Mouse (Mus musculus): ENCODE results near the gene Gm34302. TPM values are rescaled to one million over a fixed set of nuclear protein-coding genes. Genes with fewer than 3 reads are reported as not detected.
"Not testable (repeated sequence)": the region's sequence is repeated elsewhere in the genome, so short reads cannot be mapped to it uniquely, and the experiment has no call there.

Gm34302 gene
- not detected for total RNA-seq (2021)
- long read RNA-seq, experiment 1: 0 reads
- long read RNA-seq, experiment 2: 0 reads

DNA sequence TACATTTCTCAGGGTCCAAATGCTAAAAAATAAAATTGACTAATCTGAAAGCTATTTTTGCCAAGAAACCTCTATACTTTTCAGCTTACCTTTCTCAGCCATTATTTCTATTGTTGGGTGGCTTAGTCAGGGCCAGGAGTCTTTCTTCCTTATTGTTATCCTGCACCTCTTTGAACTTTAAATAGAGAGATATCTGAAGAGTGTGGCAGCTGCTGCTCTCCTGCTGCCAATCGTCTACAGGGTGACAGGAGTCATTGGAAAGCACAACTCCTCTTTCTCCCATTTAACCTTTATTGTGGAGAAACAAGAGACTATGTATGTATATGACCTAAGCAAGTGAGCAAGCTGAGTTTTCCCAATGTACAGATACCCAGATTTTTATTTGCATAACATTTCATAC is at the start of gene Gm34302:
TSS of gene Gm34302 (minus strand) at position 154 of the 400 bp plus-strand sequence.
- DNase-seq (ENCODE audit: low spot score in 2 of 2): no peak

DNA sequence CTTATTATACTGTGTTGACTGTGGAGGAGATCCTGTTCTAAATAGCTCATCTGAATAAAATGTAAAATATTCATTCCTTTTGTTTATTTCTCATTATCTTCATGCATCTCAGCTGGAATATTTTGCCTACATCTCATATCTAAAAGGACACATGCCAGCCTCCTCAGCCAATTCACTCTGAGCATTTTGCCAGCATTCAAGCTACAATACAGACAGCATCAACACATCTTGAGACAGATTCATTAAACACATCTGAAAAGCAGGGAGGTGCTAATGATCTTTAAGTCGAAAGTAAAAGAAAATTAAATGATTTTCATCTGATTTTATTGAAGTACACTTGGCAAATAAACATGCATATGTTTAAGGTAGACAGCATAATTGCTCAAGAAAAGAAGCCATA is 48.2 kb upstream of the Gm34302 start:
- no peak for DNase-seq (ENCODE audit: low spot score in 2 of 2)

DNA sequence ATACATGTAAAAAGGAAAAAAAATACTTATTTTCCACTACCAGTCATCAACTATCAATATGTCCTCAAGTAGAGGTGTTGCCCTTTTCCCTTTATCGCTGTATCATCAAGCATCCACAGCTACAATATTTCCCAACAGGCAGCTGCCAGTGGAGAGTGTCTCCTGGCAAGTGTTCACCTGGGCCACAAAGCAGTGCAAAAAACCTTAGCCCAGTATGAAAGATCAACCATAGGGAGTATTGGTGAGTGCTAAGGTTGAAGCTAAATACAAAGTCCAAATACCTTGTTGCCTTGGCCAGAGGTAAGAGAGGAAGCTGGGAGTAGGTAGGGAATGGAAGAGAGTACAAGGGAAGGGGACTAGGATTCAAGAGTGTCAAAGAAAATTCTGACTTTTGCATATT is 34.0 kb upstream of the Gm34302 start:
- DNase-seq (ENCODE audit: low spot score in 2 of 2): no peak

GRCm38 (mm10) chr3:63516279-63516678 is 32.6 kb upstream of the Gm34302 start:
- not testable (repeated sequence) for DNase-seq (ENCODE audit: low spot score in 2 of 2)

DNA sequence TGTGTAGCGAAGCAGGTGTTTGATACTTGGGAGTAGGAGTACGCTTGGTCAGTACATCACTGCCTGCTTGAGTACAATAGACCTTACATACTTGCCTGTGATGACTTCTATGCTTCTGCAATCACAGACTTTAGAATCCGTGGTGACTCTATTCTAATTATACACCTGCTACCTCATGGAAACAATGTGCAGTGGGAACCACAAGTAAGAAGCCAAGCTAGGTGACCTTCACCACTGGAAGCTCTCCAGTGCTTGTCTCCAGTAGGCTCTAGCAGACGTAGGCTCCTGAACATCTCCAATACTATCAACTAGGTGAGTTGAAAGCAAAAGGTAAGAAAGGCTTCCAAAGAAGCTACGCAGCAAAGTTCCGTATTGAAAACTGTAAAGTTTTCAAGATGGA is 27.6 kb upstream of the Gm34302 start:
- no peak for DNase-seq (ENCODE audit: low spot score in 2 of 2)

GRCm38 (mm10) chr3:63509484-63509883 is 25.8 kb upstream of the Gm34302 start:
- no peak for DNase-seq (ENCODE audit: low spot score in 2 of 2)

GRCm38 (mm10) chr3:63508924-63509323 is 25.2 kb upstream of the Gm34302 start:
- no peak for DNase-seq (ENCODE audit: low spot score in 2 of 2)

GRCm38 (mm10) chr3:63504433-63504832 is 20.8 kb upstream of the Gm34302 start:
- DNase-seq (ENCODE audit: low spot score in 2 of 2): peak in 1 of 2 experiments; percentile 3

- no peak for DNase-seq (ENCODE audit: low spot score in 2 of 2)
These were observed 11.1 kb upstream of the Gm34302 start for GRCm38 (mm10) chr3:63494625-63495382.

DNA sequence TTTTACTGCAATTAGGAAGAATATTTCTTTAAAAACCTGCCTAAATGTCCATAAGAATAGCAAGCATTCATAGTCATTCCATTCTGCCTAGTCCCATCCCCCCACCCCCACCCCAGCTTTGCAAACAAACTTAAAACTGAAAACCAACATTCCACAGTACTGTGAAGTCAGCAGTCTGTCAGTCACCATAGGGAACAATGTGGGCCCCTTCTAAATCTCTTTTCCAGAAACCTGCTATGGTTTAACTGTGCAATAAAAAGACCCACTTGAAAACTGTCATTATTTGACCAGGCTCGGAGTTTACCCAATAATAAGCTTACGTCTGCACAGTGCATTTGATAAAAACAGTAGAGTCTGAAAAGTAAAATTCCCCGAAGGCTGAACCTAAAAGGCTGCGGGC is 9.9 kb upstream of the Gm34302 start:
- no peak for DNase-seq (ENCODE audit: low spot score in 2 of 2)

- DNase-seq (ENCODE audit: low spot score in 2 of 2): no peak
These were observed 43.1 kb downstream of the Gm34302 start for GRCm38 (mm10) chr3:63440426-63441125.

DNA sequence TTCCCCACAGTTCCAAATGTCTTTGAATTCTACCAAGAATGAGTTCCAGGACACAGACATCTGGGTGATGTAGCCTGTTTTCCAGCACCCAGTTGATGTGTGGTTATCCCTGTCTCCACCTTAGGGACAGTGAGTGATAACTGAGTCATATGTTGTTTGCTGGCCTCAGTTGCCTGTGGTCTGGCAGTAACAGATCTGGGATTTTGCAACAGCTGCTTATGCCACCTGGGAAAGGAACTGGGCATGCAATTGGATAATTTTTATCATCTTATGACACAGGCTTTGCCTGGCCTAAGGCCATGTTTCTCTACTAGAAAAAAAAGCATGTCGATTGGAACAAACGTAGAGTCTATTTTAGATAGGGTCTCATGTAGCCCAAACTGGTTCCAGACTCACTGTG is 43.9 kb downstream of the Gm34302 start:
- peak in 1 of 2 experiments; percentile 3 for DNase-seq (ENCODE audit: low spot score in 2 of 2)

GRCm38 (mm10) chr3:63438898-63439297 is 44.8 kb downstream of the Gm34302 start:
- no peak for DNase-seq (ENCODE audit: low spot score in 2 of 2)

Other genes starting within 250 kb of the Gm34302 start
- 10 to 100 TPM in 1 of 2 experiments, 1 to 10 TPM in 1; 7.1 to 12.1 TPM for gene Mme, start 242.3 kb downstream of the Gm34302 start, total RNA-seq (2021)

Measured in left cerebral cortex, adult 18-20 months (tissue).